Mouse (Mus musculus): ENCODE results near the gene Cdc5l. TPM values are rescaled to one million over a fixed set of nuclear protein-coding genes. Genes with fewer than 3 reads are reported as not detected.

The Cdc5l gene
- polyA plus RNA-seq, 1 experiment from 2014 or later = 30.3 TPM

DNA sequence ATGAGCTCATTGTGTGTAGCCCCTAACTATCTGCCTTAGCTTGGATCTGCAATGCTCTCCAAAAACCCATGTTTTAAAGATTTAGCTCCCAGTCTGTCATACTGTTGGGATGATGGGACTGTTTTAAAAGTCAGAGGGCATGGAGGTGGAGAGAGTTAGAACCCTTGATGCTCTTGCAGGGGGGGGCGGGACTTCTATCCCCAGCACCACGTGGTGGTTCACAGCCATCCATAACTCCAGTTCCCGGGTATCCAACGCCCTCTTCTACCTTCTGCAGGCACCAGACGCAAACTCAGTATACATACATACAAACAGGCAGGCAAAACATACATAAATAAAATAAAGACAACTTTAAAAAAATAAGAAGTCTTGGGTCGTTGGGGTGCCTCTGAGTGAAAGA, 40.1 kb upstream of the Cdc5l start:
- no peak overlapping the region for H3K27ac ChIP-seq (ENCODE audit: low read length)
- no peaks in the 10 kb centered on the region for H3K9me3 ChIP-seq (ENCODE audit: low read length)
- H3K9ac ChIP-seq (replicated peaks; ENCODE audit: low read depth) = no peak overlapping the region
- H3K27me3 ChIP-seq (replicated peaks; ENCODE audit: insufficient read depth, low read length) = no peaks in the 10 kb centered on the region
- H3K36me3 ChIP-seq (ENCODE audit: insufficient read depth, low read length) = no peaks in the 10 kb centered on the region
- no peaks in the 10 kb centered on the region; the same call in 1 of the 2 replicates for H3K4me1 ChIP-seq (ENCODE audit: insufficient read depth, low read depth, low read length)
- 71% methylated on average over 6 of the region's 6 CpGs for WGBS
- DNase-seq (ENCODE audit: low spot score) (no peak), ATAC-seq (no peak)
- H3K4me3 ChIP-seq (ENCODE audit: low read depth, low read length) = no peak overlapping the region
- TF ChIP-seq CTCF (IDR thresholded peaks at IDR 0.05) (no peak), EP300 (IDR thresholded peaks at IDR 0.05) (no peak)
- no peak overlapping the region for H3K4me2 ChIP-seq (replicated peaks; ENCODE audit: low read depth, low read length)

DNA sequence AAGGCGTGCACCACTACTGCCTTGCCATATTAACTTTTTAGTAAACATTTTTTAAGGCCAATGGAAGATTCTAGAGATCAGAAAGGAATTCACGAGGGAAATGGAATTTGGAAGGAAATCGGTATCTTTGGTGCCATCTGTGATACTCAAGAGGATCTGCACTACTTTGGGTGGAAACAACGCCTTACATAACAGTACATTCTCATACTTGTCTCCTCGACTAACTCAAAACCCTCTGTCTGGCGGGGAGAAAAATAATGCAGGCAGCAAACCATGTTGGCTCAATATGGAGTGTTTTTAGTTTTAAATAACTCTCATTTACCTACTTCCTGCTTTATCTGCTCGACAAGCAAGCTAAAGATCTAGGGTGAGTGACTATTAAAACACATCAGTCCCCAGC, 37.2 kb upstream of the Cdc5l start:
- no peak for ATAC-seq
- Histone ChIP-seq H3K4me1 (ENCODE audit: insufficient read depth, low read depth, low read length) (no peaks in the 10 kb centered on the region; the same call in 1 of the 2 replicates), H3K9ac (replicated peaks; ENCODE audit: low read depth) (no peak overlapping the region), H3K36me3 (ENCODE audit: insufficient read depth, low read length) (no peaks in the 10 kb centered on the region), H3K27me3 (replicated peaks; ENCODE audit: insufficient read depth, low read length) (no peaks in the 10 kb centered on the region), H3K9me3 (ENCODE audit: low read length) (no peaks in the 10 kb centered on the region), H3K4me3 (ENCODE audit: low read depth, low read length) (no peak overlapping the region), H3K27ac (ENCODE audit: low read length) (no peak overlapping the region), H3K4me2 (replicated peaks; ENCODE audit: low read depth, low read length) (no peak overlapping the region)
- 77% methylated on average over 7 of the region's 7 CpGs for WGBS
- DNase-seq (ENCODE audit: low spot score) = no peak
- TF ChIP-seq EP300 (IDR thresholded peaks at IDR 0.05) (no peak), CTCF (IDR thresholded peaks at IDR 0.05) (no peak)

DNA sequence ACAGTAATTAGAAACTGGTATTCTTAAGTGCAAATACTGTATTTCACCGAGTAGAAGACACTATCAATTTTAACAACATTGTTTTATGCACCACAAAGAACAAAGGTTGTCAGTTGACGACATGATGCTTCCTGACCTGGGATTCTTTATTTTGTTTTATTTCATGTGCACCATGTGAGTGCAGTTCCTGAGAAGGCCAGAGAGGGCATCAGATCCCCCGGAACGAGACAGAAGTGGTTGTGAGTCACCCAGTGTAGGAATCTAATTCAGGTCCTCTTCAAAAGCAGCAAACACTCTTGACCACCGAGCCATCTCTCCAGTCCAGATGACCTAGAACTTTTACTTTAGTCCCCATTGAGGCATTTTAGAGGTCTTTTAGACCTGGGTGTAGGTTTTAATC, 34.8 kb upstream of the Cdc5l start:
- Histone ChIP-seq H3K9me3 (ENCODE audit: low read length) (no peaks in the 10 kb centered on the region), H3K4me1 (ENCODE audit: insufficient read depth, low read depth, low read length) (no peaks in the 10 kb centered on the region), H3K36me3 (ENCODE audit: insufficient read depth, low read length) (no peaks in the 10 kb centered on the region), H3K9ac (replicated peaks; ENCODE audit: low read depth) (no peak overlapping the region), H3K4me2 (replicated peaks; ENCODE audit: low read depth, low read length) (no peak overlapping the region), H3K4me3 (ENCODE audit: low read depth, low read length) (no peak overlapping the region), H3K27me3 (replicated peaks; ENCODE audit: insufficient read depth, low read length) (no peaks in the 10 kb centered on the region), H3K27ac (ENCODE audit: low read length) (no peak overlapping the region)
- ATAC-seq (no peak), DNase-seq (ENCODE audit: low spot score) (no peak)
- WGBS = 70% methylated on average over 5 of the region's 5 CpGs
- TF ChIP-seq EP300 (IDR thresholded peaks at IDR 0.05) (no peak), CTCF (IDR thresholded peaks at IDR 0.05) (no peak)

DNA sequence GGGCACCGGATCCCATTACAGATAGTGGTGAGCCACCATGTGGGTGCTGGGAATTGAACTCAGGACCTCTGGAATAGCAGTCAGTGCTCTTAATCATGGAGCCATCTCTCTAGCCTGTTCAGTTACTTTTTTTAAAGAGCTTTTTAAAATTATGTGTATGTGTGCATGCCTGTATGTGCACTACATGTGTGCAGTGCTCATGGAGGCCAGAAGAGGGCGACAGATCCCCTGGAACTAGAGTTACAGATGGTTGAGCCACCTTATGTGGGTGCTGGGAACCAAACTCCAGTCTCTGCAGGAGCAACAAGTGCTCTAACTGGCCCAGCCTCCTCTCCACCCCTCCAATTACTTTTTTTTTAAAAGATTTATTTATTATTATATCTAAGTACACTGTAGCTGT, 33.2 kb upstream of the Cdc5l start:
- Histone ChIP-seq H3K27me3 (replicated peaks; ENCODE audit: insufficient read depth, low read length) (no peaks in the 10 kb centered on the region), H3K4me3 (ENCODE audit: low read depth, low read length) (no peak overlapping the region), H3K27ac (ENCODE audit: low read length) (no peak overlapping the region), H3K4me1 (ENCODE audit: insufficient read depth, low read depth, low read length) (no peaks in the 10 kb centered on the region), H3K36me3 (ENCODE audit: insufficient read depth, low read length) (no peaks in the 10 kb centered on the region), H3K4me2 (replicated peaks; ENCODE audit: low read depth, low read length) (no peak overlapping the region), H3K9me3 (ENCODE audit: low read length) (no peaks in the 10 kb centered on the region), H3K9ac (replicated peaks; ENCODE audit: low read depth) (no peak overlapping the region)
- 63% methylated on average over 2 of the region's 2 CpGs for WGBS
- ATAC-seq = no peak
- DNase-seq (ENCODE audit: low spot score) = no peak
- TF ChIP-seq EP300 (IDR thresholded peaks at IDR 0.05) (no peak), CTCF (IDR thresholded peaks at IDR 0.05) (no peak)

DNA sequence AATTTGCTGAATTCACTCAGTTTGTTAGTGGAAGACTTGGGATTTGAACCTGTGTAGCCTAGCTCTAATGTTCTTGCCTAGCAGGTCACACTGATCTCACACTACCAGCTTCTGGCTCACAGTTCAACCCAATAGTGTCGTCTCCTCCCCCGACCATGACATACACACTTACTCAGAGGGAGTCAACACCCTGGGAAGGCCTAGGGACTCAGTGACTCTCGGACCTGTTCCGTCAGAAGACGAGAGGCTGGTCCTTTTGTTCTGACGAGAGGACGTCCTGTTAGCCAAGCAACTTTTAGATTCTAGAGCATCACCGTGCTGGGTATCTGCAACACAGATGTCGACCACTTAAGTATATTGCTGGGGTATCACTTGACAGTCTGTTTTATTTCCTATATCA, 30.7 kb upstream of the Cdc5l start:
- no peak overlapping the region for H3K4me3 ChIP-seq (ENCODE audit: low read depth, low read length)
- TF ChIP-seq EP300 (IDR thresholded peaks at IDR 0.05) (no peak), CTCF (IDR thresholded peaks at IDR 0.05) (no peak)
- no peaks in the 10 kb centered on the region for H3K4me1 ChIP-seq (ENCODE audit: insufficient read depth, low read depth, low read length)
- ATAC-seq = no peak
- DNase-seq (ENCODE audit: low spot score) = no peak
- H3K4me2 ChIP-seq (replicated peaks; ENCODE audit: low read depth, low read length) = no peak overlapping the region
- H3K27me3 ChIP-seq (replicated peaks; ENCODE audit: insufficient read depth, low read length) = no peaks in the 10 kb centered on the region
- WGBS = 70% methylated on average over 9 of the region's 9 CpGs
- no peaks in the 10 kb centered on the region for H3K36me3 ChIP-seq (ENCODE audit: insufficient read depth, low read length)
- no peak overlapping the region for H3K27ac ChIP-seq (ENCODE audit: low read length)
- H3K9ac ChIP-seq (replicated peaks; ENCODE audit: low read depth) = no peak overlapping the region
- no peaks in the 10 kb centered on the region for H3K9me3 ChIP-seq (ENCODE audit: low read length)

DNA sequence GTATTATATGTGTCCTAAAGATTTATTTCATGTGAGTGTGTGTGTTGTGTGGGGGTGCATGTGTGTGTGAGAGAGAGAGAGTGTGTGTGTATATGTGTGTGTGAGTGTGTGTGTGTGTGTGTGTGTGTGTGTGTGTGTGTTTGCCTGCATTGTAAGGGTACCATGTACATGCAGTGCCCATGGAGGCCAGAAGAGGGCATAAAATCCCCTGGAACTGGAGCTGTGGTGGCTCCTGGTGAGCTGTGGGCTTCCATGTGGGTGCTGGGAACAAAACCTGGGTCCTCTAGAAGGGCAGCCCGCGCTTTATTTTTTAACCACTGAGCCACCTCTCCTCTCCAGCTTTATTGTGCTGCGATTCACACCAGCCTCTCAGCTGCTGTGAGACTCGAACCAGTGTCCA, 29.0 kb upstream of the Cdc5l start:
- Histone ChIP-seq H3K4me3 (ENCODE audit: low read depth, low read length) (no peak overlapping the region), H3K27ac (ENCODE audit: low read length) (no peak overlapping the region), H3K9me3 (ENCODE audit: low read length) (no peaks in the 10 kb centered on the region), H3K4me2 (replicated peaks; ENCODE audit: low read depth, low read length) (no peak overlapping the region), H3K27me3 (replicated peaks; ENCODE audit: insufficient read depth, low read length) (no peaks in the 10 kb centered on the region), H3K9ac (replicated peaks; ENCODE audit: low read depth) (no peak overlapping the region), H3K4me1 (ENCODE audit: insufficient read depth, low read depth, low read length) (no peaks in the 10 kb centered on the region), H3K36me3 (ENCODE audit: insufficient read depth, low read length) (no peaks in the 10 kb centered on the region)
- DNase-seq (ENCODE audit: low spot score) (no peak), ATAC-seq (no peak)
- 95% methylated on average over 4 of the region's 4 CpGs for WGBS
- no peak for TF ChIP-seq CTCF (IDR thresholded peaks at IDR 0.05)

DNA sequence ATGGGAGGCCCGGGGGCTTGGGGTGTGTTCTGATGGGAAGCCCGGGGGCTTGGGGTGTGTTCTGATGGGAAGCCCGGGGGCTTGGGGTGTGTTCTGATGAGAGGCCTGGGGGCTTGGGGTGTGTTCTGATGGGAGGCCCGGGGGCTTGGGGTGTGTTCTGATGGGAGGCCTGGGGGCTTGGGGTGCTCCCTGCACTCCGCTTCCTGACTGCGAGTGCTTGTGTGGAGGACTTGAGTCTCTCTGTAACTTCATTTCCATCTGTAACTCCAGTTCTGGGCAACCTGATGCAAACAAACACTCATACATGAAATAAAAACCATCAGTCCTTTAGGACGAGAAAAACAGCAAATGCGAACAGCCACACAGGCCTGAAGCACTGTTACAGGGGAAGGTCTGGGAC, 25.5 kb upstream of the Cdc5l start:
- WGBS = 79% methylated on average over 8 of the region's 8 CpGs
- Histone ChIP-seq H3K4me2 (replicated peaks; ENCODE audit: low read depth, low read length) (no peak overlapping the region), H3K36me3 (ENCODE audit: insufficient read depth, low read length) (no peaks in the 10 kb centered on the region), H3K27ac (ENCODE audit: low read length) (no peak overlapping the region), H3K9ac (replicated peaks; ENCODE audit: low read depth) (no peak overlapping the region), H3K9me3 (ENCODE audit: low read length) (no peaks in the 10 kb centered on the region), H3K4me1 (ENCODE audit: insufficient read depth, low read depth, low read length) (no peaks in the 10 kb centered on the region), H3K4me3 (ENCODE audit: low read depth, low read length) (no peak overlapping the region), H3K27me3 (replicated peaks; ENCODE audit: insufficient read depth, low read length) (no peaks in the 10 kb centered on the region)
- TF ChIP-seq CTCF (IDR thresholded peaks at IDR 0.05) (no peak), EP300 (IDR thresholded peaks at IDR 0.05) (no peak)
- no peak for DNase-seq (ENCODE audit: low spot score)
- ATAC-seq = no peak

Data from lung, postnatal 0 days (tissue).